Mouse (Mus musculus) neutrophil, adult 83 days (primary cell): ENCODE measurements around the gene Gm9958. TPM values are rescaled to one million over a fixed set of nuclear protein-coding genes. Genes with fewer than 3 reads are reported as not detected.

ENCODE experiments used
- total RNA-seq, 2 experiments: library from RNA; stranded (reverse); gene quantifications; one replicate each; pipeline ENCODE4 v1.2.4; 2023

Gene Gm9958
- 1 to 10 TPM; 1.2 to 1.3 TPM for total RNA-seq

GRCm38 (mm10) chr5:90367067-90367303, at the start of gene Gm9958:
Gene Gm9958 (plus strand): TSS chr5:90367204.

GRCm38 (mm10) chr5:90366121-90367066, 610 bp upstream of the Gm9958 start, which contains the start of gene Ankrd17:
Gene Ankrd17 (minus strand): TSS chr5:90366577.

Other genes with a start within 250 kb of the Gm9958 start
- 1 to 10 TPM; 4.8 to 7.5 TPM for gene Cox18, start 143.2 kb upstream of the Gm9958 start, total RNA-seq
- 10 to 100 TPM; 63.1 to 76.8 TPM for gene Ankrd17, start 627 bp upstream of the Gm9958 start, total RNA-seq
- not detected for gene Alb, start 93.7 kb downstream of the Gm9958 start, total RNA-seq
- gene Afp, start 123.5 kb downstream of the Gm9958 start, total RNA-seq = not detected
- not detected for gene Afm, start 151.7 kb downstream of the Gm9958 start, total RNA-seq
- gene 5830473C10Rik, start 193.9 kb downstream of the Gm9958 start, total RNA-seq = not detected